Mouse (Mus musculus): Measurements from ENCODE around the gene Epop. TPM values are rescaled to one million over a fixed set of nuclear protein-coding genes. Genes with fewer than 3 reads are reported as not detected.
A peak's percentile ranks its signal among the peaks of the same experiment; 100 is the strongest.

Gene Epop
- polyA plus RNA-seq, 1 experiment from 2014 or later: 9.7 TPM

- no peaks in the 10 kb centered on the region for H3K9me3 ChIP-seq (ENCODE audit: control insufficient read depth, low read length)
- TF ChIP-seq CTCF (IDR thresholded peaks at IDR 0.05; ENCODE audit: low read depth) (no peak), EP300 (optimal IDR thresholded peaks at IDR 0.05) (no peak)
- no peak overlapping the region; the same call in 1 of the 2 replicates for H3K9ac ChIP-seq (ENCODE audit: low read length)
- no peak overlapping the region for H3K4me2 ChIP-seq (replicated peaks; ENCODE audit: low read depth)
- H3K27ac ChIP-seq (replicated peaks): no peak overlapping the region
- ATAC-seq (ENCODE audit: low FRiP score, low TSS enrichment) (no peak), DNase-seq (ENCODE audit: low spot score) (no peak)
- H3K4me3 ChIP-seq (ENCODE audit: low read depth, low read length): no peak overlapping the region
- H3K36me3 ChIP-seq (ENCODE audit: control insufficient read depth, insufficient read depth, low read length): peaks cover 17% of the 10 kb centered on the region
- WGBS: 48% methylated on average over 2 of the region's 2 CpGs
- H3K4me1 ChIP-seq (replicated peaks; ENCODE audit: control insufficient read depth, insufficient read depth): no peaks in the 10 kb centered on the region
- H3K27me3 ChIP-seq (ENCODE audit: control insufficient read depth, insufficient read depth, low read length): no peaks in the 10 kb centered on the region
Measured at GRCm38 (mm10) chr11:97671177-97671527, 41.6 kb upstream of the Epop start.

GRCm38 (mm10) chr11:97670234-97671176 is 41.0 kb upstream of the Epop start:
- Histone ChIP-seq H3K27me3 (ENCODE audit: control insufficient read depth, insufficient read depth, low read length) (no peaks in the 10 kb centered on the region), H3K4me1 (replicated peaks; ENCODE audit: control insufficient read depth, insufficient read depth) (no peaks in the 10 kb centered on the region), H3K4me3 (ENCODE audit: low read depth, low read length) (no peak overlapping the region), H3K27ac (replicated peaks) (no peak overlapping the region), H3K4me2 (replicated peaks; ENCODE audit: low read depth) (no peak overlapping the region; the same call in 1 of the 2 replicates), H3K9ac (ENCODE audit: low read length) (no peak overlapping the region; the same call in 1 of the 2 replicates), H3K36me3 (ENCODE audit: control insufficient read depth, insufficient read depth, low read length) (peaks cover 17% of the 10 kb centered on the region), H3K9me3 (ENCODE audit: control insufficient read depth, low read length) (no peaks in the 10 kb centered on the region)
- no peak for TF ChIP-seq EP300 (optimal IDR thresholded peaks at IDR 0.05)
- 0 out of 2 replicates have a peak, but pooled peaks have one; percentile 30 for TF ChIP-seq CTCF (IDR thresholded peaks at IDR 0.05; ENCODE audit: low read depth)
- ATAC-seq (ENCODE audit: low FRiP score, low TSS enrichment) (no peak), DNase-seq (ENCODE audit: low spot score) (no peak)
- 62% methylated on average over 13 of the region's 13 CpGs for WGBS

DNA sequence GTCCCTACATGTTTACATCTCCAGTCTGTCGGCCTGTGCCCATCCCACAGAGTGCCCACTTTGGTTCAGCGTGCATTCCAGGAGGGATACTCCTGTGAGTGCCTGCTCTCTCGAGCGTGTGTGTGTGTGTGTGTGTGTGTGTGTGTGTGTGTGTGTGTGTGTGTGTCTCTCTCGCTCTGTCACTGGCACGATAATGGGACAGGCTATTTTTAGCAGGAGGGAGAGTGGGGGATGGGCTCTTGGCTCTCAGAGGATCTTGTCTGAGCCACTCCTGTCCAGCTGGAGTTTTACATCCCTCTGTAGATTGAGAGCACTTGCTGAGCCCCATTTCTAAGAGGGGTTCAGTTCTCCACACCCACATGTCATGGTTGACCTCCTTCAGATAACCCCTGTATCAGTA is 40.3 kb upstream of the Epop start:
- Histone ChIP-seq H3K4me1 (replicated peaks; ENCODE audit: control insufficient read depth, insufficient read depth) (no peaks in the 10 kb centered on the region), H3K27ac (replicated peaks) (no peak overlapping the region), H3K9ac (ENCODE audit: low read length) (no peak overlapping the region), H3K4me2 (replicated peaks; ENCODE audit: low read depth) (no peak overlapping the region; the same call in 1 of the 2 replicates), H3K9me3 (ENCODE audit: control insufficient read depth, low read length) (no peaks in the 10 kb centered on the region), H3K4me3 (ENCODE audit: low read depth, low read length) (no peak overlapping the region), H3K27me3 (ENCODE audit: control insufficient read depth, insufficient read depth, low read length) (no peaks in the 10 kb centered on the region), H3K36me3 (ENCODE audit: control insufficient read depth, insufficient read depth, low read length) (peaks cover 17% of the 10 kb centered on the region)
- TF ChIP-seq CTCF (IDR thresholded peaks at IDR 0.05; ENCODE audit: low read depth) (no peak), EP300 (optimal IDR thresholded peaks at IDR 0.05) (no peak)
- DNase-seq (ENCODE audit: low spot score) (no peak), ATAC-seq (ENCODE audit: low FRiP score, low TSS enrichment) (peak; percentile 27; the same call in 1 of the 2 replicates)
- WGBS: 15% methylated on average over 6 of the region's 6 CpGs

- Histone ChIP-seq H3K9ac (ENCODE audit: low read length) (no peak overlapping the region), H3K27me3 (ENCODE audit: control insufficient read depth, insufficient read depth, low read length) (no peaks in the 10 kb centered on the region), H3K4me2 (replicated peaks; ENCODE audit: low read depth) (no peak overlapping the region), H3K36me3 (ENCODE audit: control insufficient read depth, insufficient read depth, low read length) (peaks cover 17% of the 10 kb centered on the region), H3K4me3 (ENCODE audit: low read depth, low read length) (no peak overlapping the region), H3K27ac (replicated peaks) (peak overlapping the region; percentile 25; the same call in 1 of the 2 replicates), H3K4me1 (replicated peaks; ENCODE audit: control insufficient read depth, insufficient read depth) (no peaks in the 10 kb centered on the region), H3K9me3 (ENCODE audit: control insufficient read depth, low read length) (no peaks in the 10 kb centered on the region)
- TF ChIP-seq EP300 (optimal IDR thresholded peaks at IDR 0.05) (no peak), CTCF (IDR thresholded peaks at IDR 0.05; ENCODE audit: low read depth) (no peak)
- DNase-seq (ENCODE audit: low spot score): no peak
- WGBS: 62% methylated on average over 15 of the region's 15 CpGs
- ATAC-seq (ENCODE audit: low FRiP score, low TSS enrichment): no peak
Measured at GRCm38 (mm10) chr11:97669268-97669667, 39.8 kb upstream of the Epop start.

- DNase-seq (ENCODE audit: low spot score) (no peak), ATAC-seq (ENCODE audit: low FRiP score, low TSS enrichment) (no peak)
- Histone ChIP-seq H3K4me2 (replicated peaks; ENCODE audit: low read depth) (no peak overlapping the region), H3K4me3 (ENCODE audit: low read depth, low read length) (no peak overlapping the region), H3K27ac (replicated peaks) (no peak overlapping the region), H3K27me3 (ENCODE audit: control insufficient read depth, insufficient read depth, low read length) (no peaks in the 10 kb centered on the region), H3K9me3 (ENCODE audit: control insufficient read depth, low read length) (no peaks in the 10 kb centered on the region), H3K36me3 (ENCODE audit: control insufficient read depth, insufficient read depth, low read length) (peaks cover 11% of the 10 kb centered on the region), H3K9ac (ENCODE audit: low read length) (no peak overlapping the region), H3K4me1 (replicated peaks; ENCODE audit: control insufficient read depth, insufficient read depth) (no peaks in the 10 kb centered on the region)
- TF ChIP-seq EP300 (optimal IDR thresholded peaks at IDR 0.05) (no peak), CTCF (IDR thresholded peaks at IDR 0.05; ENCODE audit: low read depth) (no peak)
- WGBS: 91% methylated on average over 7 of the region's 7 CpGs
Measured at GRCm38 (mm10) chr11:97668160-97668559, 38.7 kb upstream of the Epop start.

- ATAC-seq (ENCODE audit: low FRiP score, low TSS enrichment): no peak
- no peaks in the 10 kb centered on the region for H3K27me3 ChIP-seq (ENCODE audit: control insufficient read depth, insufficient read depth, low read length)
- TF ChIP-seq CTCF (IDR thresholded peaks at IDR 0.05; ENCODE audit: low read depth): no peak
- H3K27ac ChIP-seq (replicated peaks): no peak overlapping the region
- no peak for DNase-seq (ENCODE audit: low spot score)
- no peak overlapping the region for H3K4me3 ChIP-seq (ENCODE audit: low read depth, low read length)
- 0 out of 2 replicates have a peak, but pooled peaks cover 3% of the 10 kb centered on the region for H3K4me1 ChIP-seq (replicated peaks; ENCODE audit: control insufficient read depth, insufficient read depth)
- no peak overlapping the region for H3K9ac ChIP-seq (ENCODE audit: low read length)
- peaks cover 5% of the 10 kb centered on the region; the same call in 1 of the 2 replicates for H3K36me3 ChIP-seq (ENCODE audit: control insufficient read depth, insufficient read depth, low read length)
- no peaks in the 10 kb centered on the region for H3K9me3 ChIP-seq (ENCODE audit: control insufficient read depth, low read length)
- H3K4me2 ChIP-seq (replicated peaks; ENCODE audit: low read depth): no peak overlapping the region
- 91% methylated on average over 15 of the region's 15 CpGs for WGBS
Measured at GRCm38 (mm10) chr11:97666794-97667193, 37.3 kb upstream of the Epop start.
